Mouse (Mus musculus) stomach, adult 2 months (tissue): ENCODE results near the gene Smc6. TPM values are rescaled to one million over a fixed set of nuclear protein-coding genes. Genes with fewer than 3 reads are reported as not detected.

Source experiments
- polyA plus RNA-seq: library from polyadenylated mRNA; depleted of rRNA; stranded (reverse); fragments of >200 nt; gene quantifications from 2 replicates; pipeline ENCODE4 v1.2.3, GENCODE M21; 2012; rRNA removed

Gene Smc6
- 0.49 and 0.61 TPM in 2 replicates for polyA plus RNA-seq

DNA sequence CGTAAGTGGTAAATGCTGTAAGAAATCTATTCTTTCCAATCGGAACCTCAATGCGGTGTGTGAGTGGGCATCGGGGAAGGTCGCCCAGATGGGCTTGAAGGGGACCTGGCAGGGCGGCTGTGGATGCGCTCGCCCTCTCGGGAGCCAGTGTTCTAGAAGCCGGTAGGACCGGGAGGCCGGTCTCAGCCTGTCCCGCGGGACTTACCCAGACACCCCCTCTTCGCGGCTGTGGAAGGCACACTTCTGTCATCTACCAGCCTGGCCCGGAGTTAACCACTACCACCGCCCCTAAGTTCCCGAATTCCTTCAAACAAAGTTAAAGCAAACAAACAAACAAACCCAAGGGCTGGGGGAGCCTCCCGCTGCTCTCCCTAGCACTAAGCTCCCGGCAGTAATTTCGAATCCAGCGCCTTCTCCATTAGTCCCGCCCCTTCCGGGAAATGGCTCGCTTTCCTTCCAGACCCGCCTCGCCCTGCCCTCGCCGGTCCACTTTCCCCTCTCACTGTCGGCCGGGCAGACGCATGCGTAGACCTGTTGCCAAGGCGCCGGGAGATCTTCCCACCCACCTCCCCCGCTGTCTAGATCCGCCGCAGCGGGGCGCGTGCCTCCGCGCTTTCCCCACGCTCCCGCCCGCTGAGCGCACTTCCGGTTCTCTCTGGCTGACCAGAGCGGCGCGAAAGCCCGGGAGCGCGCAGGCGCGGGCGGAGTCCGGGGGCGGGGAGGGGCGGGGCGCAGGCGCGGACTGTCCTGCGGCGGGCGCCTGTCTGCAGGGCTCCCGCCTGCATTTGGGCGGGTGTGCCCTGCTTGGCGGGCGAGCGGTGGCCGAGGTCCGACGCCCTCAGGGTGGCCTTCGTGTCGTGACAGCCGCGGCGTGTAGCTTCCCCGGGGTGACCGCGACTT is at the start of gene Smc6, which contains the start of gene Gen1:
Gene Smc6, plus strand, starts transcription at position 505 of the 900 bp plus-strand sequence.
Gene Gen1, minus strand, starts transcription at position 420 of the 900 bp plus-strand sequence.

Other genes starting within 250 kb of the Smc6 start
- 1.3 TPM in 2 replicates for gene Kcns3, start 114.8 kb upstream of the Smc6 start, polyA plus RNA-seq
- gene Msgn1, start 56.9 kb upstream of the Smc6 start, polyA plus RNA-seq, result not detected in 2 replicates
- 0.04 and 0.25 TPM in 2 replicates for gene Gen1, start 85 bp upstream of the Smc6 start, polyA plus RNA-seq
- 0.05 and 0.11 TPM in 2 replicates for gene Vsnl1, start 170.7 kb downstream of the Smc6 start, polyA plus RNA-seq
- gene Rad51ap2, start 190.2 kb downstream of the Smc6 start, polyA plus RNA-seq, result not detected in 2 replicates